Mouse (Mus musculus): ENCODE results near the gene Spem1.
"Not testable (repeated sequence)": the region's sequence is repeated elsewhere in the genome, so short reads cannot be mapped to it uniquely, and the experiment has no call there.

Spem1 gene

GRCm38 (mm10) chr11:69822080-69822479 lies at the start of gene Spem1:
Spem1 (minus strand) TSS chr11:69822180.
- no peak for DNase-seq (ENCODE audit: low spot score in 2 of 2)

- no peak for DNase-seq (ENCODE audit: low spot score in 2 of 2)
Measured at GRCm38 (mm10) chr11:69870289-69871069, 48.5 kb upstream of the Spem1 start.

GRCm38 (mm10) chr11:69867335-69867734 lies 45.4 kb upstream of the Spem1 start:
- no peak for DNase-seq (ENCODE audit: low spot score in 2 of 2)

- DNase-seq (ENCODE audit: low spot score in 2 of 2), result no peak
Measured at GRCm38 (mm10) chr11:69865561-69865960, 43.6 kb upstream of the Spem1 start.

- no peak for DNase-seq (ENCODE audit: low spot score in 2 of 2)
Measured at GRCm38 (mm10) chr11:69864138-69864860, 42.3 kb upstream of the Spem1 start.

- not testable (repeated sequence) for DNase-seq (ENCODE audit: low spot score in 2 of 2)
Measured at GRCm38 (mm10) chr11:69863729-69864128, 41.7 kb upstream of the Spem1 start.

GRCm38 (mm10) chr11:69858113-69858998 lies 36.4 kb upstream of the Spem1 start, which contains the start of gene Tnk1:
Tnk1 (minus strand) TSS chr11:69858730.
- no peak for DNase-seq (ENCODE audit: low spot score in 2 of 2)

GRCm38 (mm10) chr11:69855347-69855746 lies 33.4 kb upstream of the Spem1 start:
- no peak for DNase-seq (ENCODE audit: low spot score in 2 of 2)

GRCm38 (mm10) chr11:69854680-69855079 lies 32.7 kb upstream of the Spem1 start:
- no peak for DNase-seq (ENCODE audit: low spot score in 2 of 2)

GRCm38 (mm10) chr11:69853994-69854393 lies 32.0 kb upstream of the Spem1 start:
- no peak for DNase-seq (ENCODE audit: low spot score in 2 of 2)

- no peak for DNase-seq (ENCODE audit: low spot score in 2 of 2)
Measured at GRCm38 (mm10) chr11:69850754-69851153, 28.8 kb upstream of the Spem1 start.

- DNase-seq (ENCODE audit: low spot score in 2 of 2), result no peak
Measured at GRCm38 (mm10) chr11:69849884-69850283, 27.9 kb upstream of the Spem1 start.

GRCm38 (mm10) chr11:69849128-69849527 lies 27.1 kb upstream of the Spem1 start:
- DNase-seq (ENCODE audit: low spot score in 2 of 2), result no peak

GRCm38 (mm10) chr11:69848021-69848420 lies 26.0 kb upstream of the Spem1 start:
- no peak for DNase-seq (ENCODE audit: low spot score in 2 of 2)

- no peak for DNase-seq (ENCODE audit: low spot score in 2 of 2)
Measured at GRCm38 (mm10) chr11:69846738-69847688, 25.0 kb upstream of the Spem1 start.

GRCm38 (mm10) chr11:69846198-69846680 lies 24.3 kb upstream of the Spem1 start, which contains the start of gene Plscr3:
Plscr3 (plus strand) TSS chr11:69846376.
- peak; percentile 87 to 89 for DNase-seq (ENCODE audit: low spot score in 2 of 2)

- DNase-seq (ENCODE audit: low spot score in 2 of 2), result no peak
Measured at GRCm38 (mm10) chr11:69838714-69839104, 16.7 kb upstream of the Spem1 start.

- peak; percentile 97 to 99 for DNase-seq (ENCODE audit: low spot score in 2 of 2)
Measured at GRCm38 (mm10) chr11:69837952-69838713, 16.2 kb upstream of the Spem1 start, which contains the start of gene Tmem256. Tmem256 (plus strand) TSS chr11:69838514.

GRCm38 (mm10) chr11:69837604-69837951 lies 15.6 kb upstream of the Spem1 start, which contains the start of gene Nlgn2:
Nlgn2 (minus strand) TSS chr11:69837784.
- DNase-seq (ENCODE audit: low spot score in 2 of 2), result no peak
